Mouse (Mus musculus) effector memory CD4-positive, alpha-beta T cell, adult 5 months (primary cell): ENCODE measurements around the gene Foxn4. TPM values are rescaled to one million over a fixed set of nuclear protein-coding genes. Genes with fewer than 3 reads are reported as not detected.

Source experiments
- polyA plus RNA-seq: library from polyadenylated mRNA; unstranded; fragments of 100-300 nt; shearing (Covaris generic); gene quantifications from one replicate; pipeline ENCODE4 v1.2.1, GENCODE M21; 2017

Foxn4 gene
- polyA plus RNA-seq, result not detected

DNA sequence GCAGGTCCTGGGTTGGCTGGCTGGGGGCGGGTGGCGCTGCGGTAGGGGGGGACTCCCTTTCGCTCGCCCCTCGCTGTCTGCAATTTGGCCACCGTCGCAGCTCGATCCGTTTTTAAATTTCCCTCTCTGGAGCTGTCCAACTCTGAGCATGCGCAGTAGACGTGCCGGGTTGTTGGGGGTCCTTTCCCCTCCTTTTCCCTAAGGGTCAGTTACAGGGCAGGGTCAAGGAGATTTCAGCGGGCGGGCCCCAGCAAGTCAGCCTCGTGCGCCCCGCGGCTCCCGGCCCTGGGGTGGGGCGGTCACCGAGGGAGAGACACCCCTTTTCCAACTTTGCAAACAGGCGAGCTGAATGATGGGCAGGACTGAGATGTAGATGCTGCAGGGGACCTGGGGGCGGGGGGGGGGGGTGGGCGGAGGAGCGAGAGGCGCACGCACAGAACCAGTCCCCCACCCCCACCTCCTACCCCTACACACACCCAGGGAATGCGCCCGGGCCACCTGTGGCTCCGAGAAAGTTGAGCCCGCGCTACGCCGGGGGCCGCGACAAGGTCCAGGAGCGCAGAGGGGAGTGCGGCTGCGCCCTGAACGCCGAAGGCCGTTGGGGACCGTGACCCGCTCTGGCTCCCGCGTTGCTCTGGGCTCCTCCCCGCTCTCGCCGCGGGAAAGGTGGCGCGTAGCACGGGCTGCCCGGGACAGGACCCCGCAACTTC is at the start of gene Foxn4:
Foxn4 (minus strand) TSS at position 115 of the 710 bp plus-strand sequence.

DNA sequence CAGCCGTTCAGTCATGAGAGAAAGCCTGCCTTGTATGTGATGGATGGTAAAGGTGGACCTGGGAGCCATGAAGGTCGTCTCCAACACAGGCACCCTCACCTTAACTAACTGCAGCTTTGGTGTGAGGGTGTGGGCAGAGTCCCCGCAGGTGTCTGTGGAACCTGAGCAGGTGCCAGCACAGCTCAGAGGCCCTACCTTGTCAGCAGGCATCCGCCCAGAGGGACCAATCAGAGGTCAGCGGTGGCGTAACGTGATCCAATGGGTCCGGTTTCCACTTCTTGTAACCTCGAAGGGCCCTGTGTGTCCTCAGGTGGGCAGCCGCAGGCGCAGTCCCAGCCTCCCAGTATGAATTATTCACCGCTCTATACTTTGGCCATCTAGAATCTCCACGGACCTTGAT is 15.3 kb upstream of the Foxn4 start, which contains the start of gene Myo1h:
Myo1h (plus strand) TSS at position 293 of the 400 bp plus-strand sequence.

Other genes starting within 250 kb of the Foxn4 start
- 5.4 TPM for gene Usp30, start 208.3 kb downstream of the Foxn4 start, polyA plus RNA-seq
- gene Svop, start 182.2 kb downstream of the Foxn4 start, polyA plus RNA-seq, result 0.11 TPM
- 9.1 TPM for gene Alkbh2, start 145.6 kb downstream of the Foxn4 start, polyA plus RNA-seq
- 3.5 TPM for gene Ung, start 143.4 kb downstream of the Foxn4 start, polyA plus RNA-seq
- gene Acacb, start 127.3 kb downstream of the Foxn4 start, polyA plus RNA-seq, result 0.77 TPM
- 2.8 TPM for gene Myo1h, start 15.4 kb upstream of the Foxn4 start, polyA plus RNA-seq
- gene Kctd10, start 106.7 kb upstream of the Foxn4 start, polyA plus RNA-seq, result 198 TPM
- gene Ube3b, start 106.8 kb upstream of the Foxn4 start, polyA plus RNA-seq, result 47.5 TPM
- 7.6 TPM for gene Mmab, start 170.3 kb upstream of the Foxn4 start, polyA plus RNA-seq
- gene Mvk, start 170.5 kb upstream of the Foxn4 start, polyA plus RNA-seq, result 26.4 TPM